Mouse (Mus musculus): Measurements from ENCODE around the gene Sh2d6.
"Not testable (repeated sequence)": the region's sequence is repeated elsewhere in the genome, so short reads cannot be mapped to it uniquely, and the experiment has no call there.

The Sh2d6 gene

GRCm38 (mm10) chr6:72537998-72538500 is 16.5 kb upstream of the Sh2d6 start:
- DNase-seq (ENCODE audit: extremely low read depth, low read depth, low spot score): no peak

- DNase-seq (ENCODE audit: extremely low read depth, low read depth, low spot score): no peak
Observed at GRCm38 (mm10) chr6:72535165-72535564, 13.7 kb upstream of the Sh2d6 start.

- DNase-seq (ENCODE audit: extremely low read depth, low read depth, low spot score): no peak
Observed at GRCm38 (mm10) chr6:72534035-72534809, 12.7 kb upstream of the Sh2d6 start.

GRCm38 (mm10) chr6:72533555-72533954 is 12.0 kb upstream of the Sh2d6 start:
- not testable (repeated sequence) for DNase-seq (ENCODE audit: extremely low read depth, low read depth, low spot score)

- DNase-seq (ENCODE audit: extremely low read depth, low read depth, low spot score): no peak
Observed at GRCm38 (mm10) chr6:72532580-72532979, 11.1 kb upstream of the Sh2d6 start.

GRCm38 (mm10) chr6:72528410-72529151 is 7.1 kb upstream of the Sh2d6 start:
- no peak for DNase-seq (ENCODE audit: extremely low read depth, low read depth, low spot score)

- DNase-seq (ENCODE audit: extremely low read depth, low read depth, low spot score): no peak
Observed at GRCm38 (mm10) chr6:72527070-72527469, 5.6 kb upstream of the Sh2d6 start.

- DNase-seq (ENCODE audit: extremely low read depth, low read depth, low spot score): no peak
Observed at GRCm38 (mm10) chr6:72524160-72524559, 2.7 kb upstream of the Sh2d6 start.

GRCm38 (mm10) chr6:72523222-72523621 is 1.7 kb upstream of the Sh2d6 start:
- no peak for DNase-seq (ENCODE audit: extremely low read depth, low read depth, low spot score)

GRCm38 (mm10) chr6:72522288-72522687 is 781 bp upstream of the Sh2d6 start:
- DNase-seq (ENCODE audit: extremely low read depth, low read depth, low spot score): no peak

- no peak for DNase-seq (ENCODE audit: extremely low read depth, low read depth, low spot score)
Observed at GRCm38 (mm10) chr6:72520904-72521303, 603 bp downstream of the Sh2d6 start.

GRCm38 (mm10) chr6:72519892-72520663 is 1.4 kb downstream of the Sh2d6 start:
- no peak for DNase-seq (ENCODE audit: extremely low read depth, low read depth, low spot score)

- no peak for DNase-seq (ENCODE audit: extremely low read depth, low read depth, low spot score)
Observed at GRCm38 (mm10) chr6:72519303-72519702, 2.2 kb downstream of the Sh2d6 start.

GRCm38 (mm10) chr6:72518842-72519241 is 2.7 kb downstream of the Sh2d6 start:
- no peak for DNase-seq (ENCODE audit: extremely low read depth, low read depth, low spot score)

- DNase-seq (ENCODE audit: extremely low read depth, low read depth, low spot score): no peak
Observed at GRCm38 (mm10) chr6:72515644-72516043, 5.9 kb downstream of the Sh2d6 start.

GRCm38 (mm10) chr6:72513071-72513440 is 8.5 kb downstream of the Sh2d6 start:
- DNase-seq (ENCODE audit: extremely low read depth, low read depth, low spot score): no peak

- no peak for DNase-seq (ENCODE audit: extremely low read depth, low read depth, low spot score)
Observed at GRCm38 (mm10) chr6:72512386-72513070, 9.0 kb downstream of the Sh2d6 start.

GRCm38 (mm10) chr6:72510686-72511421 is 10.7 kb downstream of the Sh2d6 start:
- DNase-seq (ENCODE audit: extremely low read depth, low read depth, low spot score): no peak

- DNase-seq (ENCODE audit: extremely low read depth, low read depth, low spot score): no peak
Observed at GRCm38 (mm10) chr6:72509872-72510435, 11.6 kb downstream of the Sh2d6 start.

GRCm38 (mm10) chr6:72508596-72508995 is 12.9 kb downstream of the Sh2d6 start:
- no peak for DNase-seq (ENCODE audit: extremely low read depth, low read depth, low spot score)
